Mouse (Mus musculus) limb, embryonic 12.5 days (tissue): Measurements from ENCODE around the gene Fgfr2. TPM values are rescaled to one million over a fixed set of nuclear protein-coding genes. Genes with fewer than 3 reads are reported as not detected.
"Not testable (repeated sequence)": the region's sequence is repeated elsewhere in the genome, so short reads cannot be mapped to it uniquely, and the experiment has no call there.

ENCODE experiments used
- ATAC-seq: fragments of 200-750 bp; cut with Nextera tagmentation; 2 replicates; pipeline ENCODE4 v1.8.0; 2017; ENCODE audit warnings: low read depth, moderate TSS enrichment; ENCODE audit not compliant: insufficient number of reproducible peaks, insufficient read depth, low FRiP score, low TSS enrichment
- H3K27ac ChIP-seq: fragments of 300-500 bp; sonication (generic); 2 replicates; pipeline ENCODE4 v1.5.1; 2016; ENCODE audit warnings: mild to moderate bottlenecking, moderate library complexity
- H3K27me3 ChIP-seq: fragments of 300-500 bp; sonication (generic); 2 replicates; pipeline ENCODE4 v1.6.1; 2016; ENCODE audit warnings: mild to moderate bottlenecking, moderate library complexity
- H3K36me3 ChIP-seq: fragments of 300-500 bp; sonication (generic); 2 replicates; pipeline ENCODE4 v1.6.1; 2016; ENCODE audit warnings: mild to moderate bottlenecking, moderate library complexity
- H3K4me1 ChIP-seq: fragments of 300-500 bp; sonication (generic); replicated peaks from 2 replicates; pipeline ENCODE4 v1.6.1; 2016
- H3K4me2 ChIP-seq: fragments of 300-500 bp; sonication (generic); 2 replicates; pipeline ENCODE4 v1.6.1; 2016; ENCODE audit warnings: mild to moderate bottlenecking, moderate library complexity
- H3K4me3 ChIP-seq: fragments of 300-500 bp; sonication (generic); replicated peaks from 2 replicates; pipeline ENCODE4 v1.5.1; 2016; ENCODE audit warnings: mild to moderate bottlenecking
- H3K9ac ChIP-seq: fragments of 300-500 bp; sonication (generic); replicated peaks from 2 replicates; pipeline ENCODE4 v1.6.1; 2016; ENCODE audit warnings: mild to moderate bottlenecking, moderate library complexity
- H3K9me3 ChIP-seq: fragments of 300-500 bp; sonication (generic); 2 replicates; pipeline ENCODE4 v1.6.1; 2016; ENCODE audit warnings: mild to moderate bottlenecking, moderate library complexity
- WGBS: fragments of 180-500 bp; shearing (Covaris S2); methylation state at CpG from one replicate; pipeline ENCODE4 v1.1.7; 2016; 5-methylcytosine and 5-hydroxymethylcytosine counted together
- polyA plus RNA-seq: library from polyadenylated mRNA; unstranded; fragments of >200 nt; fragmentation: Nextera tagmentation; extraction: Ambion mirVana; gene quantifications from 2 replicates; pipeline ENCODE4 v1.2.1, GENCODE M21; 2016

The Fgfr2 gene
- polyA plus RNA-seq, 1 experiment from 2014 or later, result 112 TPM

GRCm38 (mm10) chr7:130407622-130408021 lies 2715.5 kb downstream of the Fgfr2 start:
- no peak for ATAC-seq
- Histone ChIP-seq H3K4me1 (peaks cover 28% of the 10 kb centered on the region), H3K4me3 (no peak overlapping the region), H3K27ac (peak overlapping the region; percentile 71), H3K36me3 (no peaks in the 10 kb centered on the region), H3K9me3 (no peaks in the 10 kb centered on the region), H3K9ac (no peak overlapping the region), H3K27me3 (no peaks in the 10 kb centered on the region), H3K4me2 (no peak overlapping the region)
- WGBS, result 81% methylated on average over 10 of the region's 10 CpGs

GRCm38 (mm10) chr7:130403346-130403745 lies 2719.8 kb downstream of the Fgfr2 start:
- 53% methylated on average over 2 of the region's 2 CpGs for WGBS
- ATAC-seq, result no peak
- Histone ChIP-seq H3K4me1 (peaks cover 23% of the 10 kb centered on the region), H3K27me3 (no peaks in the 10 kb centered on the region), H3K4me3 (no peak overlapping the region), H3K9me3 (no peaks in the 10 kb centered on the region), H3K9ac (no peak overlapping the region), H3K36me3 (peaks cover 12% of the 10 kb centered on the region; the same call in 1 of the 2 replicates), H3K4me2 (no peak overlapping the region), H3K27ac (no peak overlapping the region)

DNA sequence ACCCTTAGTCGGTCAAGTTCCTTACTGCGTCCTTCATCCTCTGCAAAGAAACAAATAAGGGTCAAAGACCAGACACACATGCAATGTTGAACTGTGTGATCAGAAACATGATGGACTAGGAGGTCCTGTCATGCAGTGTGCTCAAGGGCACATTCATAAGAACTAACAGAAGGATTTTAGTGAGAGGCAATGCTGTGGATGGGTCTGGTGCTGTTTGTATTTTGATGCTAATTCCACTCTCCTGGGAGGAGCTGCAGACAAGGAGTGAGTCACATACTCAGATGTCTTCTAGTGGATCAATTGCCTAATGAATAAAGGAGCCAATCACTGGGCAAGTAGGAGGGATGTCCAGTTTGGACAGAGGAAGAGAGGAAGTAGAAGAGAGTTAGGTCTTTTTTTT lies 2728.5 kb downstream of the Fgfr2 start:
- ATAC-seq, result no peak
- Histone ChIP-seq H3K9me3 (no peaks in the 10 kb centered on the region), H3K4me2 (no peak overlapping the region), H3K27me3 (no peaks in the 10 kb centered on the region), H3K36me3 (peaks cover 20% of the 10 kb centered on the region), H3K9ac (no peak overlapping the region), H3K27ac (no peak overlapping the region), H3K4me3 (no peak overlapping the region), H3K4me1 (no peaks in the 10 kb centered on the region)
- 93% methylated on average over 2 of the region's 2 CpGs for WGBS

DNA sequence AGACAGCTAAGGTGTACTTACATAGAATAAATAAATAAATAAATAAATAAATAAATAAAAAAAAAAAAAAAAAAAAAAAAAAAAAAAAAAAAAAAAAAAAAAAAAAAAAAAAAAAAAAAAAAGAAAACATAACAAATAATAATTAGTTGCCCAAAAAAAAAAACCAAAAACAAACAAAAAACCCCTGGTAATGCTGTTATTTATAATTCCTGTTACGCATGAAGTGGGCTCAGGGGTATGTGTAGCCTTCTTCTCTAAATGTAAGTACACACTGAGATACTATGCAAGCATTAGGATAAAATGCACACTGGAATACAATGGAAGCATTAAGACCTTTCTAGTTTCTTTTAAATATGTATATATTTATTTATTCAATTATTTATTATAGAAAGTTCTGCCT lies 2733.1 kb downstream of the Fgfr2 start:
- H3K27me3 ChIP-seq, ATAC-seq, H3K9me3 ChIP-seq, H3K4me2 ChIP-seq, H3K27ac ChIP-seq, H3K4me1 ChIP-seq, H3K4me3 ChIP-seq, H3K9ac ChIP-seq: not testable (repeated sequence)
- 89% methylated on average over 1 of the region's 1 CpGs for WGBS
- peaks cover 30% of the 10 kb centered on the region for H3K36me3 ChIP-seq

DNA sequence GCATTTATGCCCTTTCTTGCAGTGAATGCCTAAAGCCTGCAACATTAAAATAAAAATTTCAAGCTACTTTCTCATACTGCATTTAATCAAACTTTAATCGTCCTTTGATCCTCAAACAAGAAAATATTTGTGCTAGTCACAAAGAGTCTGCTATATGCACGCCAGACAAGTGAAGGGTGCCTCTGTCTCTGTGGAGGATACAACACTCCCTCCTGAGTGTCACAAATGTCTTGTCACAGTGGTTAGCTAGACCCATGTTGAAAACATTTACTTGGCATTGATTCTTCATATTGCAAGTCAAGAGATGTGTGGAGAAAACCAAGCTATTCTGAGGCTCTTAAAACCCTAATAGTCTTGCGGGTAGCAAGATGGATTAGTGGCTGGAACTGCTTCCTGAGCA lies 2736.8 kb downstream of the Fgfr2 start:
- WGBS, result 86% methylated on average over 3 of the region's 3 CpGs

GRCm38 (mm10) chr7:130385732-130386294 lies 2737.3 kb downstream of the Fgfr2 start:
- Histone ChIP-seq H3K27ac (no peak overlapping the region), H3K36me3 (peaks cover 14% of the 10 kb centered on the region; the same call in 1 of the 2 replicates), H3K4me3 (no peak overlapping the region), H3K4me2 (no peak overlapping the region), H3K9me3 (no peaks in the 10 kb centered on the region; the same call in 1 of the 2 replicates), H3K9ac (no peak overlapping the region), H3K27me3 (no peaks in the 10 kb centered on the region), H3K4me1 (no peaks in the 10 kb centered on the region)
- WGBS, result 93% methylated on average over 8 of the region's 8 CpGs
- no peak for ATAC-seq

More for the DNA sequence above, 2736.8 kb downstream of the Fgfr2 start:
- no peaks in the 10 kb centered on the region; the same call in 1 of the 2 replicates for H3K9me3 ChIP-seq
- H3K4me1 ChIP-seq, result no peaks in the 10 kb centered on the region
- no peak overlapping the region for H3K9ac ChIP-seq
- no peaks in the 10 kb centered on the region for H3K27me3 ChIP-seq
- no peak for ATAC-seq
- H3K27ac ChIP-seq, result no peak overlapping the region
- no peak overlapping the region for H3K4me2 ChIP-seq
- H3K4me3 ChIP-seq, result no peak overlapping the region
- peaks cover 14% of the 10 kb centered on the region; the same call in 1 of the 2 replicates for H3K36me3 ChIP-seq

DNA sequence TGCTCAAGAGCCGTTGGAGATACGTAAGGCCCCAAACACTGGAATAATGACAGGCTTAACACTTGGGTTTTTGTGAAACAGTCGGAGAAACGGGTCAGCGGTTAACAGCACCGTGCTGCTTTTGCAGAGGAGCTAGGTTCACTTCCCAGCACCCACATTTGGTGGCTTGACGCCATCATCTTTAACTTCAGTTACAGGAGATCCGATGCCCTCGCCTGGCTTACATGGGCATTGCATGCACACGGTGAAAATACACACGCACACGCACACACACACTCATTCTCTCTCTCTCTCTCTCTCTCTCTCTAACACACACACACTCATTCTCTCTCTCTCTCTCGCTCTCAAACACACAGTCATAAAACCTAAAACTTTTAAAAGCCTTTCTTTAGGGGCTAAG lies 2741.0 kb downstream of the Fgfr2 start:
- H3K4me3 ChIP-seq, result no peak overlapping the region
- no peaks in the 10 kb centered on the region for H3K27me3 ChIP-seq
- WGBS, result 93% methylated on average over 13 of the region's 13 CpGs
- H3K4me1 ChIP-seq, result no peaks in the 10 kb centered on the region
- no peak overlapping the region for H3K4me2 ChIP-seq
- peaks cover 8% of the 10 kb centered on the region; the same call in 1 of the 2 replicates for H3K36me3 ChIP-seq
- ATAC-seq, result no peak
- no peak overlapping the region for H3K27ac ChIP-seq
- no peak overlapping the region for H3K9ac ChIP-seq
- H3K9me3 ChIP-seq, result no peaks in the 10 kb centered on the region; the same call in 1 of the 2 replicates

DNA sequence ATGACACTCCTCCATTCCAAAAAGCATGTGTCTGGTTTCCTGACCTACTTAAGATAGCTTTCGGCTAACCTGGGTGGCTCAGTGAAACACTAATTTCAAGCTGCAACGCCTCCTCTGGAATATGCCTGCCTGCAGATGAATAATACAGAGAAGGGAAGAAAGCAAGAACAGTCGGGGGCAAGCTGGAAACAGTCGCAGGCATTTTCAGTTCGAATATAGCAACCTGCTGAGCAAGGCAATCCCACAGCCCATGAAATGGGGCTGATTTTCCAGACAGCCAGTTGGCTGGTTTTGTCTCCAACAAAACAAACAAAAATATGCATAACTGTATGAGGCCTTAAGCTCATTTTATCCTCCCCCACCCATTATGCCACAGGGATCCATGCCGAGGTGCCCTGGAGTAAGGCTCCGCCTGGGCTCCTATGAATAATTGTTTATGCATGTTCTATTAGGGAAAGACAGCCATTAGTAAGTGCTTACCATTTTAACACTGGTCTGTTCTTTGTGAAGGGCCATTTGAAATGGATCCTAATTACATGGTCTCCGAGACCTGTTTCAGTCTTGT lies 2741.7 kb downstream of the Fgfr2 start:
- Histone ChIP-seq H3K4me3 (no peak overlapping the region), H3K4me2 (no peak overlapping the region), H3K36me3 (0 out of 2 replicates have a peak, but pooled peaks cover 4% of the 10 kb centered on the region), H3K4me1 (no peaks in the 10 kb centered on the region), H3K9ac (no peak overlapping the region), H3K27me3 (no peaks in the 10 kb centered on the region), H3K9me3 (no peaks in the 10 kb centered on the region; the same call in 1 of the 2 replicates), H3K27ac (no peak overlapping the region)
- ATAC-seq, result no peak
- 78% methylated on average over 8 of the region's 8 CpGs for WGBS

DNA sequence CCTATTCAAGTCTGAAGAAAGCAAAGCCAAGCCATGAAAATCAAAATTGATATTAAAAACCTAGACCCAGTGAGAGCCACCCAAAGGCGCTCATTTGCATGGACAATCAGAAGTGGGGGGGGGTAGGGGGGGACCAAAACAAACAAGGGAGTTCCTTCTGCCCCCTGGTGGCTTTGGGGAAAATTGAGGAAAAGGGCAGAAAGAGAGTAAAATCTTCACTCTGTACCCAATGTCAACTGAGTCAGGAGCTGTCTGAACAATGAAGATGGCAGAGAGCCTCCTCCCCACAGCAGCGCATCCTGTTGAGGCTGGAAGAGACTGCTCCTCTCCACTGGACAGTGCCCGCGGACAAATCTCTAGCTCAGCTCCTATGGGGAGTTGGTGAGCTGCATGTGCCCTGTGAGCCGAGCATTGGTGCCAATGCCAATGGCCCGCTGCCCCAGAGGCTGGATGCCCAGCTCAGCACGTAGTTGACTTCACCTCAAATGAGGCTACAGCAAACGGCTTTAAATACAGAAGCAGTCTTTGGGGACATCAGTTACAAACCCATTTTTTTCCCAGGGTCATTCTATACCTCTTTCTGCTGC lies 2742.3 kb downstream of the Fgfr2 start:
- Histone ChIP-seq H3K27me3 (no peaks in the 10 kb centered on the region), H3K36me3 (0 out of 2 replicates have a peak, but pooled peaks cover 4% of the 10 kb centered on the region), H3K27ac (no peak overlapping the region), H3K4me3 (no peak overlapping the region), H3K9me3 (no peaks in the 10 kb centered on the region; the same call in 1 of the 2 replicates), H3K4me2 (no peak overlapping the region), H3K4me1 (no peaks in the 10 kb centered on the region), H3K9ac (no peak overlapping the region)
- ATAC-seq, result no peak
- WGBS, result 83% methylated on average over 8 of the region's 8 CpGs

GRCm38 (mm10) chr7:130380367-130380766 lies 2742.8 kb downstream of the Fgfr2 start:
- Histone ChIP-seq H3K9me3 (no peaks in the 10 kb centered on the region; the same call in 1 of the 2 replicates), H3K27me3 (no peaks in the 10 kb centered on the region), H3K36me3 (0 out of 2 replicates have a peak, but pooled peaks cover 4% of the 10 kb centered on the region), H3K4me2 (no peak overlapping the region), H3K4me1 (no peaks in the 10 kb centered on the region), H3K27ac (no peak overlapping the region), H3K4me3 (no peak overlapping the region), H3K9ac (no peak overlapping the region)
- ATAC-seq, result no peak; the same call in 1 of the 2 replicates
- WGBS, result 97% methylated on average over 7 of the region's 7 CpGs

GRCm38 (mm10) chr7:130379886-130380285 lies 2743.3 kb downstream of the Fgfr2 start:
- 0 out of 2 replicates have a peak, but pooled peaks cover 4% of the 10 kb centered on the region for H3K36me3 ChIP-seq
- no peak overlapping the region for H3K9ac ChIP-seq
- WGBS, result 85% methylated on average over 5 of the region's 5 CpGs
- H3K9me3 ChIP-seq, result no peaks in the 10 kb centered on the region; the same call in 1 of the 2 replicates
- H3K27me3 ChIP-seq, result no peaks in the 10 kb centered on the region
- no peak overlapping the region for H3K4me2 ChIP-seq
- no peak overlapping the region for H3K27ac ChIP-seq
- H3K4me3 ChIP-seq, result no peak overlapping the region
- H3K4me1 ChIP-seq, result no peaks in the 10 kb centered on the region
- ATAC-seq, result no peak
